Mouse (Mus musculus): ENCODE data around the gene Macc1. TPM values are rescaled to one million over a fixed set of nuclear protein-coding genes. Genes with fewer than 3 reads are reported as not detected.

Macc1 gene
- total RNA-seq, 2 experiments from 2014 or later: 0.07 TPM; not detected in 1

DNA sequence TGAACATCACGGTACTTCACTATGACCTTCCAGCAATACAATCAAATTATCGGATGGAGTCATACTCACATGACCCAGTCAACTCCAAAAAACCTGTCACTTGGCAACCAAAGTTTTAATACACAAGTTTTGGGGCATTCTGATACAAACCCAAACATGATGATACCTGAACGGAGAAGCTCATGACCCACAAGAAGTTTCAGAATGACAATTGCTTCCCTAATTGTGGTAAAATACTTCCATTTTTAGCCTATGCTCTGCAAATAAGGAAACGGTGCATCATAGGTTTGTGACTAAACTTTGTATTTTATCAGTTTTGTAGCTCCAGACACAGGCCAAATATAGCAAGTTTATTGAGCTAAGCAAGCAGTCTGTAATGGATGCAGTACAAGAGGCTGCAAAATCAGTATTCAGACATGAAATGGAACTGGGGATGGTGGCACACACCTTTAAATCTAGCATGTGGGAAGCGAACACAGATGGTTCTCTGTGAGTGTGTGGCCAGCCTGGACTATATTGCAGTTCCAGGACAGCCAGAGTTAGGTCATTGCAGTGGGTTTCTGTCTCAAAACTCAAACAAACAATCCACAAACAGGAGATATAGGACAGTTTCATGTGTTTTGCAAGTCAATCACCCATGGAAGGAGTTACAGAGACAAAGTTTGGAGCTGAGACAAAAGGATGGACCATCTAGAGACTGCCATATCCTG is 170.0 kb downstream of the Macc1 start:
- DNase-seq: no peak

DNA sequence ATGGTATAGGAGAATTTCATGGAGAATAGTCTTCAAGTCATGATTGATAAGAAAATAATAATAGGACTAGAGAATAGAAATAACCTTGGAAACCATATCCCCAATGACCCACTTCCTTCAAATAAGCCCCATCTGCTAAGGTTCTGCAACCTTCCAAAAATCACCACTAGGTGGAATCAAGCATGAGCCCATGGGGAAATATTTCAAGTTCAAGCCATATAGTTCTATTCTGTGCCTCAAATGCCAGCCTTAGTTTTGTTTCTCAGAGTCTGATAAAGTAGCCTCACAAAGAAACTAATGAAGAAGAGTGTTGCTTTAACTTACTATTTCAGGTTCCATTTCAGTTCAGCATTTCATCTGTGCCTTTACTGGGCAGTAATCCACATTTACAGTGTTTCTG is 197.1 kb downstream of the Macc1 start:
- DNase-seq: no peak

Other genes starting within 250 kb of the Macc1 start
- gene Itgb8, start 75.5 kb upstream of the Macc1 start, total RNA-seq (2021): 1 to 10 TPM; 2.5 to 3.0 TPM

All from adrenal gland, postnatal 36 days (tissue).